Mouse (Mus musculus) forebrain, postnatal 0 days (tissue): Measurements from ENCODE around the gene Fat3. TPM values are rescaled to one million over a fixed set of nuclear protein-coding genes. Genes with fewer than 3 reads are reported as not detected.

Experiments used
- ATAC-seq: fragments of 200-750 bp; cut with Nextera tagmentation; 2 replicates; pipeline ENCODE4 v1.8.0; 2017; ENCODE audit warnings: mild to moderate bottlenecking, moderate library complexity
- DNase-seq: peaks from one replicate; pipeline ENCODE4 v3.0.0-alpha.2; 2015
- H3K27ac ChIP-seq: fragments of 300-500 bp; sonication (generic); 2 replicates; pipeline ENCODE4 v1.5.1; 2014; ENCODE audit warnings: low read depth, mild to moderate bottlenecking, antibody characterized with exemption, low read length, moderate library complexity, mixed read lengths
- H3K27me3 ChIP-seq: fragments of 300-500 bp; sonication (generic); 2 replicates; pipeline ENCODE4 v1.6.1; 2014; ENCODE audit warnings: mild to moderate bottlenecking, low read length, mixed read lengths; ENCODE audit not compliant: insufficient read depth
- H3K36me3 ChIP-seq: fragments of 300-500 bp; sonication (generic); 2 replicates; pipeline ENCODE4 v1.6.1; 2014; ENCODE audit warnings: mild to moderate bottlenecking, moderate library complexity; ENCODE audit not compliant: insufficient read depth
- H3K4me1 ChIP-seq: fragments of 300-500 bp; sonication (generic); 2 replicates; pipeline ENCODE4 v1.6.1; 2014; ENCODE audit warnings: antibody characterized with exemption; ENCODE audit not compliant: insufficient read depth
- H3K4me2 ChIP-seq: fragments of 300-500 bp; sonication (generic); 2 replicates; pipeline ENCODE4 v1.6.1; 2014; ENCODE audit warnings: low read depth, mild to moderate bottlenecking, moderate library complexity
- H3K4me3 ChIP-seq: fragments of 300-500 bp; sonication (generic); 2 replicates; pipeline ENCODE4 v1.5.1; 2014; ENCODE audit warnings: low read depth, low read length, mixed read lengths
- H3K9ac ChIP-seq: fragments of 300-500 bp; sonication (generic); 2 replicates; pipeline ENCODE4 v1.6.1; 2014; ENCODE audit warnings: mild to moderate bottlenecking
- H3K9me3 ChIP-seq: fragments of 300-500 bp; sonication (generic); 2 replicates; pipeline ENCODE4 v1.6.1; 2016; ENCODE audit warnings: low read length
- CTCF ChIP-seq: sonication (generic); IDR thresholded peaks from 2 replicates; pipeline ENCODE4 v1.5.1; 2016; ENCODE audit warnings: antibody characterized with exemption, control low read depth, low read depth
- WGBS: fragments of 180-500 bp; shearing (Covaris S2); extraction: QIAGEN DNeasy Blood & Tissue Kit; methylation state at CpG from one replicate; pipeline ENCODE4 v1.1.7; 2014; 5-methylcytosine and 5-hydroxymethylcytosine counted together
- polyA plus RNA-seq: library from polyadenylated mRNA; unstranded; fragments of >200 nt; fragmentation: Nextera tagmentation; extraction: Ambion mirVana; gene quantifications from 2 replicates; pipeline ENCODE4 v1.2.1, GENCODE M21; 2015
- total RNA-seq: library from RNA; depleted of rRNA; stranded (reverse); fragments of >200 nt; gene quantifications from 2 replicates; pipeline ENCODE4 v1.2.3, GENCODE M21; 2014

The Fat3 gene
- total and polyA plus RNA-seq, 2 experiments from 2014 or later, result 5.6 to 50.4 TPM

DNA sequence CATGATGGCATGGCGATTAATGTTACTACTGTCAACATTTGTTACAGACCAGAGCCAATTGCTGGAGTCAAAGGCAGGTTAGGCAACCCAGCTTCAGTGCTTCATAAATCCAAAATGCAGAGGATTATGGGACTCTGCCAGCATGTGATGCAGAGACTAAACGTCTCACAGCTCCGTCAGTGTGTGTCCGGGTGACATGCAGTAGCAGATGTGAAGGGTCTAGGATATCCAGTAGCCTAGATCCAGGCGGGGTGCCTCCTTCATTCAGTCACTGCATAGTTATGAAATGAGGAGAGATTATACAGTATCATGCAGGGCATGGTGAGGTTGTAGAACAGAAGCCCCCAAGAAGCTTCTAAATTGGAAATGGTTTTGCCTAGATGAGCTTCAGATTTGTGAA, 379.3 kb downstream of the Fat3 start:
- Histone ChIP-seq H3K27ac (no peak overlapping the region), H3K9ac (no peak overlapping the region), H3K36me3 (no peaks in the 10 kb centered on the region), H3K27me3 (no peaks in the 10 kb centered on the region), H3K4me3 (no peak overlapping the region), H3K9me3 (no peaks in the 10 kb centered on the region), H3K4me1 (no peaks in the 10 kb centered on the region), H3K4me2 (no peak overlapping the region)
- WGBS, result 77% methylated on average over 5 of the region's 5 CpGs
- ATAC-seq (no peak), DNase-seq (no peak)
- no peak for TF ChIP-seq CTCF

DNA sequence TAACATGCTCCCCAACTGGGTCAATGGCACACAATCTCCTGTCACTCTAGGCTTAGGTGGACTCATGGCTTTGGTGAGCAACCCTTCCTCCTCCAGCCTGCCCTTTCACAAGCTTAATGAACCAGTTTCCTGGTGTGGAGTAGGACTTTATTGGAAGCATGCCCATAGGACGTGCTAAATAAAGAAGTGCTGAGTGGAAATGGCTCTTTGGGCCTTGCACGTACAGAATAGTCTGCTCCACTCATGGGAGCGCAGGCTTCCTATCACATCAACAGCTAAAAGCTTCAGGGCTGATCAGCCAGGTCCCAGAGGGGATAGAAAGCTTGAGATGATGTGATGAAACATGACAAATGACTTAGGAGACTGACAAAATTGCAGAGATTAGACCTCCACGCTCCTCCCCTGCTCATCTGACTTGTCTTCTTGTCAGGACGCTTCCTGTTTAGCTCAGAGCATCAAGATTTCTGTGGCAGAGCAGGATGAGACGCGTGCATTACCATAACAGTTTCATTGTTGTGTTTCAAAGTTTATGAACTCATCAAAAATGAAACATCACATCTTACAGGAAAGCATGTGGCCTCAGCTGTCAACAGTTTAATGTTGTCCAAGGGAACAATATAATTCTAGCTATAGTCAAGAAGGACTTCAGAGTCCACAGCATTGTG, 386.1 kb downstream of the Fat3 start:
- H3K9ac ChIP-seq, result no peak overlapping the region
- H3K4me1 ChIP-seq, result no peaks in the 10 kb centered on the region
- no peak overlapping the region for H3K4me2 ChIP-seq
- no peaks in the 10 kb centered on the region for H3K36me3 ChIP-seq
- no peak for TF ChIP-seq CTCF
- DNase-seq (no peak), ATAC-seq (no peak)
- no peak overlapping the region for H3K4me3 ChIP-seq
- WGBS, result 69% methylated on average over 7 of the region's 7 CpGs
- H3K27ac ChIP-seq, result no peak overlapping the region
- H3K9me3 ChIP-seq, result no peaks in the 10 kb centered on the region
- no peaks in the 10 kb centered on the region for H3K27me3 ChIP-seq

DNA sequence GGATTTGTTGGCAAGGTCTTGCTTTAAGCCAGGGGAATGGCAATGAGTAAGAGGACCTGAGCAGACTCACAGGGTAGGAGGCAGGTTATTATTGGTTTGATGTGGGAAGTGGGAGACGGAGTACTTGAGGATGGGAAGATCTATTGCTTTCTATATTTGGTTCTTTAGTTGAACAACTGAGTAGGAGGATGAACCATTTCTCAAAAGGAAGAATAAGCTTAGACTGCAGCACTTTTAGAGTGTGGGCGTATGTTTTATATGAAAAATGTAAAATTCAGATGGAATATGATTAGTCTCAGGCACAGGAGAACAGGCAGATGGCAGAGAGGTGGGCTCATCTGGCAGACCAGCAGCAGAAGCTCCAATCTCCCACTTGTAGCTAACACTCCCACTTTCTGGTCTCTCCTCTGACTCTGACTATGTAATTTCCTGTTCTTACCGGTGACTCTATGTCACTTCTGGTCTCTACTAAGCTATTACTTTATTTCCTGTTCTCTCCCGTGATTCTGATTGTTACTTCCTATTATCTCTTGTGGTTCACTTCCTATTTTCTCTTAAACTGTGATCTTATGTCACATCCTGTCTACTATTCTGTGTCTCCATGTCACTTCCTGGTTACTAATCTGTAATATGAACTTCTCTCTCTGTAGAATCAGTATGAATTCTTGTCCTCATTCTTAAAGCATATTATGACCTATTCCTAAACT, 387.0 kb downstream of the Fat3 start:
- no peaks in the 10 kb centered on the region for H3K27me3 ChIP-seq
- no peak overlapping the region for H3K4me3 ChIP-seq
- no peak overlapping the region for H3K4me2 ChIP-seq
- no peak overlapping the region for H3K9ac ChIP-seq
- DNase-seq (no peak), ATAC-seq (no peak)
- TF ChIP-seq CTCF, result no peak
- H3K27ac ChIP-seq, result no peak overlapping the region
- no peaks in the 10 kb centered on the region for H3K4me1 ChIP-seq
- H3K9me3 ChIP-seq, result no peaks in the 10 kb centered on the region
- H3K36me3 ChIP-seq, result no peaks in the 10 kb centered on the region
- 86% methylated on average over 4 of the region's 4 CpGs for WGBS

DNA sequence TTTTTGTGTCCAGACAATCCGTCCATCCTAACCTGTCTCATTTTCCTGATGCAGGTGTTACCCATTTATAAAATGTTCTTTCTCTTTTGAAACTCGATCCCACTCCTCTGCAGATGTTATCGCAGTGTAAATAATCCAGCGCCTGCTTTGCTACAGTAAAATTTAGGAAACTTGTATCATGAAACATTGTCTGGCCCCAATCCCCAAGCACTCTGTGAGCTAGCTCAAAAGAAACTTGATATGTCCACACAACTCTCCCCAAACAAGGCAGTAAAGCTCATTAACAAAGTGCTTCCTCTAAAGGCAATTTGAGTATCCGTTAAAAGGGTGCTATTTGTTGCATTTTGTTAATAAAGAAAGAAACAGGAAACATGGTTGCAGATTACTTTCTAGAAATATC, 393.2 kb downstream of the Fat3 start:
- no peak for TF ChIP-seq CTCF
- Histone ChIP-seq H3K4me1 (no peaks in the 10 kb centered on the region), H3K27me3 (no peaks in the 10 kb centered on the region), H3K27ac (no peak overlapping the region), H3K9me3 (no peaks in the 10 kb centered on the region), H3K4me3 (no peak overlapping the region), H3K9ac (no peak overlapping the region), H3K36me3 (no peaks in the 10 kb centered on the region), H3K4me2 (no peak overlapping the region)
- DNase-seq (no peak), ATAC-seq (no peak)
- 80% methylated on average over 5 of the region's 5 CpGs for WGBS

DNA sequence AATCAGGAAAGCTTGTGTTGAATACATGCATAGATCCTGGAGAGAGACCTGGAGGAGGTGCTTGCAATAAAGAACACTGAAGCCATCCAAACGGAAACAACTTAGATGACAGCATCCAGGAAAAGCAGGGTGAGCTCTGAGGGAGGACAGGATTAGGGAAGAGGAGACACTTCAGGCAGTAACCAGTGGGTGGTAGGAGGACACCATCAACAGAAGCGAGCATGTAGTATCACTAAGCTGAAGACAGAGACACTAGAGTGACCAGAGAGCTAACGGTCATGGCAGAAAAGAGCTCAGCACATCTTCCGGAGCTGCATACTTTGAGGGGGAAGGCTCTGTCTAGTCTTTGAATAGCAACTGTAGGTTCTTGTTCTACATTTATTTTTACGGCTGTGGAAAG, 393.7 kb downstream of the Fat3 start:
- no peak overlapping the region for H3K4me2 ChIP-seq
- no peak overlapping the region for H3K9ac ChIP-seq
- H3K27ac ChIP-seq, result no peak overlapping the region
- H3K9me3 ChIP-seq, result no peaks in the 10 kb centered on the region
- no peaks in the 10 kb centered on the region for H3K27me3 ChIP-seq
- H3K36me3 ChIP-seq, result no peaks in the 10 kb centered on the region
- no peaks in the 10 kb centered on the region for H3K4me1 ChIP-seq
- no peak overlapping the region for H3K4me3 ChIP-seq
- 82% methylated on average over 5 of the region's 5 CpGs for WGBS
- no peak for DNase-seq
- no peak for ATAC-seq
- no peak for TF ChIP-seq CTCF

DNA sequence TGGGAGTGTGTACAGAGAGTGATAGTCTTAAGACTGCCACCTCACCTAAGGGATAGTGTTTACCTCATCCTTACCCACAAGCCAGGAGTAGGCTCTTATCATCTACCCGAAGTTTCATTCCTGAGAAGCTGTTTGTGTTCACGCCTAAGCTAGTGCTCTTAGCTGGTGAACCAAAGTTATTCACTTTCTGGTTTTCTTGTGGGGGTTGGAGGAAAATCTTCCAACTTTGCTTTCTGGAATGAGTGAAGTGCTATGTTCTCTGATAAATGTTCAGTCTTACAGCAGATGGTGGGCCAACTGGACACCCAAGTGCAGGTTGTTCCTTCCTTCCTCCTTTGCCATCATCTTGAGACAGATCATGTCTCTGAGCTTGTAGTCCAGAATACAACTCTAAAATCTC, 402.5 kb downstream of the Fat3 start:
- ATAC-seq (no peak), DNase-seq (no peak)
- Histone ChIP-seq H3K36me3 (no peaks in the 10 kb centered on the region), H3K27ac (no peak overlapping the region), H3K9ac (no peak overlapping the region), H3K9me3 (no peaks in the 10 kb centered on the region), H3K27me3 (no peaks in the 10 kb centered on the region), H3K4me2 (no peak overlapping the region), H3K4me3 (no peak overlapping the region), H3K4me1 (no peaks in the 10 kb centered on the region)
- TF ChIP-seq CTCF, result no peak
- WGBS, result 89% methylated on average over 2 of the region's 2 CpGs

DNA sequence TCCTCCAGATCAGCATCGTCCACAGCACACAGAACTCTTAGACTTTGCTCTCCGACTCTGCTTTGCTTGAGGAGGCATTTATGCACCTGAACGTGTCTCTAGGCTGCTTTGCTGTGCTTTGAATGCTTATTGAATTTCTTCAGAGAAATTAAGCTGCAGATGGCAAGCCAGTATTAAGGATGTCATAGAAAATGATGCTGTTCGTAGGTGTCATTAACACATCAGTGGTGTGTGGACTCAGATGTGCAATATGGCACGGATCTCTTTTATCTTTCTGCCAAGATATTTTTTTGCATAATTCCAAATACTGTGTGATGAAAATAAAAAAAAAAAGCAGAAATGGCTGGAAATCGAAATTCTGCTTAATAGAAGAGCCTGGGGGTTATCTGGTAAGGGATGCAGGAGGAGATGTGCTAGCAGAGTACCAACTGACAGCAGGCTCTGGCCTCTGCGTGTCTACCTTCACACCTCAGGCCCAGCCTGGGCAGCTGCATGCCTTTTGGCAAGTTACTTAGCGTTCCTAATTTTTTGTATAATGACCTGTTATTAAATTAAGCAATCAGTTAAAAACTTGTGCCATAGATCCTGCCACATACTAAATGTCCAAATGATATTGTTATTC, 407.9 kb downstream of the Fat3 start:
- Histone ChIP-seq H3K27ac (no peak overlapping the region), H3K4me3 (no peak overlapping the region), H3K9ac (no peak overlapping the region), H3K4me1 (no peaks in the 10 kb centered on the region), H3K4me2 (no peak overlapping the region), H3K9me3 (no peaks in the 10 kb centered on the region), H3K36me3 (no peaks in the 10 kb centered on the region), H3K27me3 (no peaks in the 10 kb centered on the region)
- ATAC-seq, result peak; percentile 67
- no peak for TF ChIP-seq CTCF
- peak; percentile 33 for DNase-seq
- WGBS, result 39% methylated on average over 8 of the region's 8 CpGs
